In genomic region chr11:95978487-95978886, GRCm38 (mm10) we compare ENCODE assay signal across 33 mouse cellular contexts. TPM values are rescaled to one million over a fixed set of nuclear protein-coding genes. Genes with fewer than 3 reads are reported as not detected.
DNase-seq lines count a peak whose midpoint lies in the region; ATAC-seq and TF ChIP-seq lines count a peak whose summit lies in the region.
"Had no signal": no experiment of that assay in that cellular context is flagged by ENCODE, and none has a peak within 500 bp of the region (broad histone marks: within the 10 kb centered on the region; RNA-seq: fewer than 3 reads in every experiment).

No protein-coding gene starts in this region.

- TF ChIP-seq EP300 in heart, adult 2 months (IDR thresholded peaks at IDR 0.05; ENCODE audit: insufficient read depth, low read depth, low read length), result no peak

- TF ChIP-seq CTCF in heart, adult 2 months (IDR thresholded peaks at IDR 0.05), result peak; percentile 37
- TF ChIP-seq CTCF in layer of hippocampus, adult 2 months (conservative IDR thresholded peaks at IDR 0.05), result peak; percentile 63
- peak; percentile 48 for TF ChIP-seq CTCF in midbrain, postnatal 0 days (IDR thresholded peaks at IDR 0.05)

- DNase-seq in heart, adult 2 months, result no peak
- no peak for DNase-seq in heart, adult 11 months
- no peak for DNase-seq in layer of hippocampus, adult 2 months (ENCODE audit: low spot score in 2 of 2)
- DNase-seq in layer of hippocampus, postnatal 10 days (ENCODE audit: low spot score in 2 of 2), result no peak
- no peak for DNase-seq in midbrain, postnatal 0 days (ENCODE audit: low spot score)
- no peak for DNase-seq in adrenal gland, adult 18-20 months (ENCODE audit: low spot score in 2 of 2)
- no peak for DNase-seq in c-Kit-positive CD71-positive TER-119-positive erythroid progenitor cells, embryonic 14.5 days (ENCODE audit: low spot score)
- DNase-seq: adrenal gland, postnatal 25 days; cerebellum, adult 9-10 months; gastrocnemius, postnatal 25 days; kidney, adult 11 months; layer of hippocampus, postnatal 36 days; lung, postnatal 36 days; midbrain, embryonic 14.5 days; right cerebral cortex, postnatal 14 days had no signal

- no peaks in the 10 kb centered on the region for H3K27me3 ChIP-seq in heart, adult 2 months (ENCODE audit: control insufficient read depth, insufficient read depth, low read length)
- H3K27me3 ChIP-seq in midbrain, postnatal 0 days (ENCODE audit: insufficient read depth, low read length), result no peaks in the 10 kb centered on the region
- H3K27me3 ChIP-seq in midbrain, embryonic 13.5 days, result no peaks in the 10 kb centered on the region
- H3K27me3 ChIP-seq: heart, embryonic 15.5 days; neural tube, embryonic 12.5 days had no signal

- H3K4me1 ChIP-seq in heart, adult 2 months (ENCODE audit: control insufficient read depth, insufficient read depth, low read length), result no peaks in the 10 kb centered on the region
- H3K4me1 ChIP-seq in midbrain, postnatal 0 days (ENCODE audit: insufficient read depth, low read length), result no peaks in the 10 kb centered on the region
- peaks cover 13% of the 10 kb centered on the region for H3K4me1 ChIP-seq in midbrain, embryonic 13.5 days (replicated peaks)

- no peak overlapping the region for H3K4me3 ChIP-seq in heart, adult 2 months
- H3K4me3 ChIP-seq in layer of hippocampus, adult 2 months, result no peak overlapping the region
- no peak overlapping the region for H3K4me3 ChIP-seq in midbrain, postnatal 0 days (ENCODE audit: low read depth, low read length)
- no peak overlapping the region for H3K4me3 ChIP-seq in midbrain, embryonic 13.5 days (replicated peaks)
- H3K4me3 ChIP-seq: embryonic facial prominence, embryonic 10.5 days; heart, embryonic 15.5 days; megakaryocyte, embryonic 14.5 days; neural tube, embryonic 12.5 days had no signal

- H3K27ac ChIP-seq in heart, adult 2 months, result no peak overlapping the region
- no peak overlapping the region for H3K27ac ChIP-seq in layer of hippocampus, adult 2 months
- no peak overlapping the region for H3K27ac ChIP-seq in midbrain, postnatal 0 days (ENCODE audit: low read depth, low read length)
- H3K27ac ChIP-seq in midbrain, embryonic 13.5 days, result no peak overlapping the region
- H3K27ac ChIP-seq: embryonic facial prominence, embryonic 10.5 days; heart, embryonic 15.5 days; neural tube, embryonic 12.5 days had no signal

- WGBS in heart, adult 2 months, result 89% methylated on average over 3 of the region's 3 CpGs
- WGBS in midbrain, postnatal 0 days, result 87% methylated on average over 3 of the region's 3 CpGs
- WGBS in midbrain, embryonic 13.5 days, result 85% methylated on average over 3 of the region's 3 CpGs

- TF ChIP-seq POLR2A in heart, adult 2 months (IDR thresholded peaks at IDR 0.05; ENCODE audit: insufficient read depth, low read depth, low read length), result no peak

- no peak overlapping the region for H3K9ac ChIP-seq in heart, adult 2 months (ENCODE audit: low read depth, low read length)
- H3K9ac ChIP-seq in midbrain, postnatal 0 days (replicated peaks; ENCODE audit: low read length, poor library complexity, severe bottlenecking), result no peak overlapping the region
- no peak overlapping the region for H3K9ac ChIP-seq in midbrain, embryonic 13.5 days (replicated peaks)
- H3K9ac ChIP-seq: heart, embryonic 15.5 days; neural tube, embryonic 12.5 days had no signal

- no peaks in the 10 kb centered on the region for H3K36me3 ChIP-seq in heart, adult 2 months (ENCODE audit: control insufficient read depth, insufficient read depth, low read length)
- H3K36me3 ChIP-seq in midbrain, postnatal 0 days (ENCODE audit: insufficient read depth, low read length), result no peaks in the 10 kb centered on the region
- H3K36me3 ChIP-seq in midbrain, embryonic 13.5 days, result peaks cover 51% of the 10 kb centered on the region

- H3K79me2 ChIP-seq in heart, adult 2 months (replicated peaks; ENCODE audit: control insufficient read depth, insufficient read depth, low read length), result no peaks in the 10 kb centered on the region

- no peaks in the 10 kb centered on the region for H3K9me3 ChIP-seq in midbrain, postnatal 0 days (ENCODE audit: low read length)
- no peaks in the 10 kb centered on the region for H3K9me3 ChIP-seq in midbrain, embryonic 13.5 days
- H3K9me3 ChIP-seq: embryonic facial prominence, embryonic 10.5 days; G1E; heart, embryonic 15.5 days; megakaryocyte, embryonic 14.5 days; neural tube, embryonic 12.5 days had no signal

- ATAC-seq in midbrain, postnatal 0 days (ENCODE audit: low FRiP score), result no peak
- no peak for ATAC-seq in midbrain, embryonic 13.5 days
- ATAC-seq: activated CD4-positive, CD25-positive, alpha-beta regulatory T cell, adult 4 months; CD4-positive, CD25-positive, alpha-beta regulatory T cell, adult 4 months; forebrain, embryonic 16.5 days; hindbrain, embryonic 16.5 days had no signal

- no peak overlapping the region for H3K4me2 ChIP-seq in midbrain, postnatal 0 days (ENCODE audit: low read depth, low read length, poor library complexity, severe bottlenecking)
- no peak overlapping the region for H3K4me2 ChIP-seq in midbrain, embryonic 13.5 days (replicated peaks)
- H3K4me2 ChIP-seq: heart, embryonic 15.5 days; neural tube, embryonic 12.5 days had no signal

- intact Hi-C loops in heart, adult 2 months (cut with DNase I), result no loop called here

RNA-seq across cellular contexts. Expression of gene Igf2bp1, which starts 27.3 kb away (rescaled TPM):
- total RNA-seq in heart, adult 2 months (2021), result under 1 TPM; 0.05 to 0.23 TPM
- 0.31 TPM in 1 of 2 replicates, not detected in the other for polyA plus RNA-seq in heart, adult 2 months (2012; rRNA removed)
- total RNA-seq in layer of hippocampus, adult 2 months (2021), result not detected
- total RNA-seq in layer of hippocampus, postnatal 10 days (2021), result under 1 TPM; 0.47 to 0.50 TPM
- 2.2 and 3.2 TPM in 2 replicates for total RNA-seq in midbrain, postnatal 0 days (2014; rRNA removed)
- 1.2 and 1.3 TPM in 2 replicates for polyA plus RNA-seq in midbrain, postnatal 0 days (2015; fragmentation: Nextera tagmentation; extraction: Ambion mirVana)
- polyA plus RNA-seq in midbrain, embryonic 13.5 days (2015; fragmentation: Nextera tagmentation; extraction: Ambion mirVana), result 40.2 and 40.6 TPM in 2 replicates
- under 1 TPM; 0.22 to 0.53 TPM for total RNA-seq in adrenal gland, adult 18-20 months (2021)
- total RNA-seq: common myeloid progenitor, adult 5-6 weeks; gastrocnemius, postnatal 25 days; hematopoietic stem cell, adult 5-6 weeks; layer of hippocampus, adult 18-20 months; layer of hippocampus, postnatal 36 days had no signal
- polyA plus RNA-seq: CD4-positive, CD25-positive, alpha-beta regulatory T cell, adult 4 months had no signal

RNA-seq across cellular contexts. Expression of gene Gip, which starts 45.9 kb away (rescaled TPM):
- total RNA-seq in heart, adult 2 months (2021), result not detected
- polyA plus RNA-seq in heart, adult 2 months (2012; rRNA removed), result not detected in 2 replicates
- not detected for total RNA-seq in layer of hippocampus, adult 2 months (2021)
- not detected for total RNA-seq in layer of hippocampus, postnatal 10 days (2021)
- not detected in 2 replicates for total RNA-seq in midbrain, postnatal 0 days (2014; rRNA removed)
- polyA plus RNA-seq in midbrain, postnatal 0 days (2015; fragmentation: Nextera tagmentation; extraction: Ambion mirVana), result not detected in 2 replicates
- polyA plus RNA-seq in midbrain, embryonic 13.5 days (2015; fragmentation: Nextera tagmentation; extraction: Ambion mirVana), result not detected in 2 replicates
- not detected for total RNA-seq in adrenal gland, adult 18-20 months (2021)
- total RNA-seq: adrenal gland, postnatal 25 days; common myeloid progenitor, adult 5-6 weeks; G1E; gastrocnemius, postnatal 25 days; hematopoietic stem cell, adult 5-6 weeks; layer of hippocampus, adult 18-20 months; layer of hippocampus, postnatal 36 days; left cerebral cortex, postnatal 14 days had no signal
- polyA plus RNA-seq: activated CD4-positive, CD25-positive, alpha-beta regulatory T cell, adult 4 months; brain, embryonic 14.5 days; CD4-positive, CD25-positive, alpha-beta regulatory T cell, adult 4 months; embryonic facial prominence, embryonic 10.5 days; forebrain, embryonic 16.5 days; G1E; heart, embryonic 15.5 days; hindbrain, embryonic 16.5 days; kidney, embryonic 16.5 days; limb, embryonic 14.5 days; midbrain, embryonic 14.5 days; neural tube, embryonic 12.5 days; urinary bladder, adult 2 months had no signal

RNA-seq across cellular contexts. Expression of gene Snf8, which starts 56.2 kb away (rescaled TPM):
- total RNA-seq in heart, adult 2 months (2021), result 10 to 100 TPM; 44.9 to 49.1 TPM
- polyA plus RNA-seq in heart, adult 2 months (2012; rRNA removed), result 18.8 and 23.0 TPM in 2 replicates
- 10 to 100 TPM; 92.8 to 96.8 TPM for total RNA-seq in layer of hippocampus, adult 2 months (2021)
- 10 to 100 TPM; 91.6 to 93.2 TPM for total RNA-seq in layer of hippocampus, postnatal 10 days (2021)
- total RNA-seq in midbrain, postnatal 0 days (2014; rRNA removed), result 23.2 and 38.6 TPM in 2 replicates
- polyA plus RNA-seq in midbrain, postnatal 0 days (2015; fragmentation: Nextera tagmentation; extraction: Ambion mirVana), result 114 TPM in 2 replicates
- 133 and 142 TPM in 2 replicates for polyA plus RNA-seq in midbrain, embryonic 13.5 days (2015; fragmentation: Nextera tagmentation; extraction: Ambion mirVana)
- 10 to 100 TPM; 81.1 to 87.0 TPM for total RNA-seq in adrenal gland, adult 18-20 months (2021)
